Mouse (Mus musculus) left cerebral cortex, adult 8-10 months (tissue): Measurements from ENCODE around the gene Fgfr2. TPM values are rescaled to one million over a fixed set of nuclear protein-coding genes. Genes with fewer than 3 reads are reported as not detected.

ENCODE experiments used
- DNase-seq, 2 experiments: peaks; one replicate each; pipeline ENCODE4 v3.0.0; 2022; ENCODE audit warnings: low spot score in 2 of 2
- total RNA-seq, 4 experiments: library from RNA; stranded (reverse); gene quantifications; 2 replicates each; pipeline ENCODE4 v1.2.4; 2022

The Fgfr2 gene
- total RNA-seq, 4 experiments from 2014 or later: 50.6 to 73.1 (median 64.8) TPM

- DNase-seq: no peak
Measured at GRCm38 (mm10) chr7:132594325-132594724, 528.8 kb downstream of the Fgfr2 start.

DNA sequence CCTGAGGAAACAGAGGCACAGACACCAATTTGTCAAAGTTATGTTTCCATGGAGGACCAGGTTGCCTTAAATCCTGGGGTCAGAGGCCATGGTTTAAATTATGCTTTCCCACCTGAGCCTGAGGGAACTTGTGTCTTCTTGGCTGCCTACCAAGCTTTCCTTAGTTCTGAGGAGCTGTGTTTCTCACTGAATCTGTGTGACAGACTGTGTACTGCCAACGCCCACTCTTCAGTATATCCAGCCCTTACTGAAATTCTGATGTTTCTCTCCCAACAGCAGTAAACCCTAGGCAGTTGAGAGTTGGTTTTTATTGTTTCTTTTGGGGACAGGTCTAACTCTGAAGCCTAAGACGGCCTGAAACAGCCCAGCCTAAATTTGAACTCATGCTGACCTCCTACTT is 529.4 kb downstream of the Fgfr2 start:
- DNase-seq: no peak

DNA sequence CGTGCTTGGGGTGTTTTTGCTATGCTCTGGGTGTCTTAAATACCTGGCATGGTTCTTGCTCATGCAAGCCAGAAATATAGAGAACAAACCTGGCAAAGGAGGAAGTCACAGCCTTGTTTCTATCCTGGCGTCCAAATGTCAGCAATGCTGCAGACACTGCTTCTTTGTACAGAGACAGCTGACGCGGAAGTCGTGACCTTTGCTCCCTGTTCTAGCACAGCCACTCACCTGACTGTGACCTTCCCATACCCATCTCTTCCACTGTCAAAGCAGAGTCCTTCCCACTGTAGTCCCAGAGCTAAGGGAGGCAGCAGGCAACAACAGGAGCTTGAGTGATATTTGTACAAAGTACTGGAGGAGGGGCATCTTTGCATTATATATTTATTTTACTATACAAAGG is 533.5 kb downstream of the Fgfr2 start:
- no peak for DNase-seq

GRCm38 (mm10) chr7:132587167-132587566 is 536.0 kb downstream of the Fgfr2 start:
- no peak for DNase-seq

DNA sequence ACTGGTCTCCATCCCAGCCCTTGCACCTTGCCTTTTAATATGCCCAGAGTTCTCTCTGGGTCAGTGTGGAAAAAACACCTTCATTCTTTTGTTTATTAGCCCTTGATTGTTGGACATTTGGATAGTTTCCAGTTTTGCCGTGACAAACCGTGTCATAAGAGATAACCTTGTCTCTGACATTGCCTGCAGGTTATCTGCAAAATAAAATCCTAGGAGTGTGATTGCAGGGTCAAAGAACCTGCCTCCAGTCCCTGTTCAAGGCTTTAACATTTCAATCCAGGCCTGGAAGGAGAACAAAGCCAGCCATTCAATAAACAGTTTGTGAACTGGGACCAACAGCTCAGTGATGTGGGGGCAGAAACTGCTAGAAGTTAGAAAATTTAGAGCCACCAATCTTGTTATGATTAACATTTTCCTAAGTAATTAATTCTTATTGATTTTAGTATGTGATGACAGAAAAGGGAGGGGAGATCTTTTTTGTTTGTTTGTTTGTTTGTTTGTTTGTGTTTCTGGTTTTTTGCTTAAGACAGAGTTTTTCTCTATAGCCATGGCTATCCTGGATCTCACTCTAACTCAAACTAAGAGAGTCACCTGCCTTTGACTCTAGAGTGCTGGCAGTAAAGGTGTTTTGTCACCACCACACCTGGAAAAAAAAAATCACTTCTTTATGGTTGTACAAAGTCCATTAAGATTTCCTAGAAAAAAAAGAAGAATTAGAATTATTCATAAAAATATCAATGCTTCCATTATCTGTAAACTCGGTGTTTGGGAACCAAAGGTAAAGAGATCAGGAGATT is 537.3 kb downstream of the Fgfr2 start:
- no peak for DNase-seq

DNA sequence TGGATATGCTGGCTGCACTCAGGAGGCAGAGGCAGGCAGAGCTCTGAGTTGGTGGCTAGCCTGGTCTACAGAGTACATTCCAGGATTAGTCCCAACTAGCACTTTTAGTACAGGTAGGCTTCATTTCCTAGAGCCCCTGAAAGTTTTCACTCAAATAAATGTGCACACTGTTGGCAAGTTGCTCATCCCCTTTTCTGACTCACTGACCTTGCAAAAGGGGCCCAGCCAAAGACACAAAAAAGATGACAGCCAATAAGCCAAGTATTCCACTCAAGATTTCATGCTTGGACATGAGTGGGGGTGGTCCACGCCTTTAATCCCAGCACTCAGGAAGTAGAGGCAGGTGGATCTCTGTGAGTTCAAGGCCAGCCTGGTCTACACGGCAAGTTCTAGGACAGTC is 541.7 kb downstream of the Fgfr2 start:
- DNase-seq: no peak

GRCm38 (mm10) chr7:132580511-132580910 is 542.6 kb downstream of the Fgfr2 start:
- DNase-seq: no peak

GRCm38 (mm10) chr7:132576891-132577290 is 546.3 kb downstream of the Fgfr2 start:
- DNase-seq: no peak

- DNase-seq: peak; percentile 76 to 96
Measured at GRCm38 (mm10) chr7:132576116-132576650, 547.0 kb downstream of the Fgfr2 start, which contains the start of gene Oat. Oat (minus strand) TSS chr7:132576398.

DNA sequence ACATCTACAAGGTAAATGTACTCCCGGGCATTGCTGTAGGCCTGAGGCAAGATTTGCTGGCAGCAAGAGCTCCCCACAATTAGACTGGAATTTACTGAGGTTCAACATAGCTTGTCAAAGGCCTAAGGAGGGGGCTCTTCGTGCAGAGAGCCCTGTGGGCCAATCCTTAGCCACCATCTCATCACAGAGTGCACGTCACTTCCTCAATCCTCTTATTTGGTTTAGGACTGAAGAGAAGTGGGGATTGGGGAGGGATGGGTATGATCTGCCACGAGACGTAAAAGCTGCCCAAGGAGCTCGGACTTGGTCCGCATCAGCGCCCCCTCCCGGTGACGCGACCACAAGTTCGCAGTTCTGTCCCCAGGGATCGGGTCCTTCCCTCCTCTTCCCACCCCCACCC is 547.5 kb downstream of the Fgfr2 start:
- DNase-seq: peak; percentile 55 to 86

- no peak for DNase-seq
Measured at GRCm38 (mm10) chr7:132574646-132575045, 548.5 kb downstream of the Fgfr2 start.

- no peak for DNase-seq
Measured at GRCm38 (mm10) chr7:132573205-132573604, 549.9 kb downstream of the Fgfr2 start.

DNA sequence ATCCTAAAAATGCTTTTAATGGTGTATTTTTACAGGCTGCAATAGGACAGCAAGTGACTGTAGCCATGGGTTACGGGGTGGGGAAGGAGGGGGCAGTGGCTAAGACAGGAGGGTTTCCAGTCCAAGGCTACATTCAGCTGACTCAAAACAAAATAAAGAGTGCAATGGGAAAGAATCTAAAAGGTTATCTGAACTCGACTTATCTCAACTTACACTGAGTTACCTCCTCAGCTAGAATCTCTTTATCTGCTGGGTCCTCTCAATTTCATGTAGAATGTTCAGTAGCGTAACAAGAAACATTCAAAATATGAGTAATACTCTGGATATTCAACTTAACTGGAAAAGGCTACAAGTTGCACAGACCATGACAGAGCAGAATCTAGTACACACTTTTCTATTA is 550.4 kb downstream of the Fgfr2 start:
- DNase-seq: no peak

GRCm38 (mm10) chr7:132571481-132571880 is 551.7 kb downstream of the Fgfr2 start:
- DNase-seq: no peak

- no peak for DNase-seq
Measured at GRCm38 (mm10) chr7:132570071-132570470, 553.1 kb downstream of the Fgfr2 start.

DNA sequence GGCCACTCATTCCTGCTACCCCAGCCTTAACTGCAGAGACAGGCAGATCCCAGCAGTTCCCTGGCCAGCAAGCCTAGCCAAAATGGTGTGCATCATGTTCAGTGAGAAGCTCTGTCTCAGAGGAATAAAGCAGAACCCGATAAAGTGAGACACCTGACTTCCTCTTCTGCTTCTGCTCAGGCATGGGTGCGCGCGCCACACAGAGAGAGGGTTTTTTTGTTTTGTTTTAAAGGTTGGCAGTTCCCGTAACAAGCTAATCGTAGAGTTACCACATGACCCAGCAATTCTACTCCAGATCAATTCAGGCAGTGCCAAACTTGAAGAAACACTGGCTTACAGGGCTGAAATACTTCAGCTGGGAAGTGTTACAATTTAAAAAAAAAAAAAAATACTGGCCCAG is 554.3 kb downstream of the Fgfr2 start:
- DNase-seq: no peak

DNA sequence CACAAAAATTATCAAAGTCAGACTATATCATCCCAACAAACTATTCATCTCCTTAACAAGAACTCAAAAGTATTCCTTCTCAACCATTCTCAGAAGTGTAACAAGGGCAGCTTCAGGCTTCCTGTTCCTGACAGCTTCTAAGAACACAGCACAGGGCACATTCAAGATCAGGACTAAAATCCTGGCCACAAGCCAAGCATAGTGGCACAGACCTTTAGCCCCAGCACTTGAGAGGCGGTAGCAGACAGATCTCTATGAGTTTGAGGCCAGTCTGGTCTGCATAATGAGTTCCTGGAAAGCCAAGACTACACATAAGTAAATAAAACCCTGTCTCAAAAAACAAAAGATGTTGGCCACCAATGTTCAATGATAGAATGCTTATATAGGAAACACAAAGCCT is 557.3 kb downstream of the Fgfr2 start:
- no peak for DNase-seq

DNA sequence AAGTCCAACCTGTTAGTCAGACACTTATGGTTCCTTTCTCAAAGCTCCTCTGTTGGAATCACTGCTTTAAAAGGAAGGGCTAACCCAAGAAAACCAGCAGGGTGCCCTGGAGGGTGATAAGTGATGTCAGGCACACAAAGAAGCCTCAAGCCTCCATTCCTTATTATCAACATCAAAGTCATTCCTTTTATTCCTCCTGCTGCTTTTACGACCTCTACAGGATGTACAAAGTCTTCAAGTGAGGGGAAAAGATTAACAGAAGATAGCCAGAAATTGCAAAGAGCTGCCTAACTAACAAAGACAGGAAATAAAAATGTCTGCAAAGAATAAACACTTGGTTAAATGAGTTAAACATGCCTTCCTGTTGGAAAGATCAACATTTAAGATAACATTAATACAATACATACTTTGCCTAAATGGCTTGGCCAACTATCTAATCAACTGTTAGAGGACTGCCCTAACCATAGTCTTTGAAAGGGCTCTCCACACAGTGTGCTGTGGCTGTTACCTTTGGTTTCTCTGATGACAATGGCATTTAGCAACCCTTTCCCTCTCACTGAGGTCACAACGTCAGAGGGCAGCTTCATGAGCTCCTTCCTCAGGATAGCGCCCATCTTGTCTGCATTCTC is 563.9 kb downstream of the Fgfr2 start:
- DNase-seq: no peak

DNA sequence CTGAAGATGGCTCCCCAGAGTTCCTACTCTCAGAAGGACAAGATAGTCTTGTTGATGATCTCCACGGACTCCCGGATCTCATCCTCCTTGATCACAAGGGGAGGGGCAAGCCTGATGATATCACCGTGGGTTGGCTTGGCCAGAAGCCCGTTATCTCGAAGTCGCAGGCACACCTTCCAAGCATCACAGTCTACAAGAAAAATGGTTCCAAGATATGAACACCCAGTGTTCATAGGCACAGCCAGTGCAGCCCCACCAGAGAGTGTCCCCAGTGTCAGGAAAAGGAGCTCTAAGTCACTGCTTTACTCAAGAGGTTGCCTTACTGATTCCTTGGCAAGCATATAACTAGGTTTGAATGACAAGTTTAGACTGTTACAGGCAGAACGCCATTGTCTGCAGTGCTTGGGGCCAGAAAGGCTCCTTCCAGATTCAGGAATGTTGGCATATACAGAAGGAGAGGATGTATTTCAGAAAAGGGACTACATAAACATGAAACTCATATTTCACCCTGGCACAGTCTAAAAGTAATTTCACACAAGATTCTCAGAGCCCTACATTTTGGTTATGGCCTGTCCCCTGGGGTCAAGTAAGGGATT is 564.9 kb downstream of the Fgfr2 start:
- no peak for DNase-seq

DNA sequence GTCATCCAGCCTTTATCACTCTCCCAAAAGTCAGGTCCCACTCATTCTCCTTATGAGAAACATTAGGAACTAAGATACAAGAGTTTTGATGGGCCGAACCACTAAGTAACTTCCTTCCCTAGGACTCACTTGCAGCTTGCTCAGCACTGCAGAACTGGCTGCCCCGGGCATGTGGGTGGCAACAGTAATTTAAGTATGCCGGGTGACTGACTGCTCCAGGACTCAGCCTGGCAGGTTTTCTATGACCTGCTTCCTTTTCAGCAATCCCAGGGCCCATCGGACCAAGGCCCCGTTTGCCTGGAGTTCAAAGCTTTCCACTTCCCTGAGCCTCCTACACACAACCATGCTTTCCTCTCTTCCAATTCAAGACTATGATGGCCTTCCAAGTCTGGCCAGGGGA is 566.6 kb downstream of the Fgfr2 start:
- DNase-seq: no peak

GRCm38 (mm10) chr7:132555911-132556310 is 567.2 kb downstream of the Fgfr2 start:
- no peak for DNase-seq

- no peak for DNase-seq
Measured at GRCm38 (mm10) chr7:132554091-132554490, 569.1 kb downstream of the Fgfr2 start.
